Mouse (Mus musculus): ENCODE data around the gene Il16. TPM values are rescaled to one million over a fixed set of nuclear protein-coding genes. Genes with fewer than 3 reads are reported as not detected.

The Il16 gene
- polyA plus RNA-seq, 1 experiment from 2014 or later: 7.6 TPM

DNA sequence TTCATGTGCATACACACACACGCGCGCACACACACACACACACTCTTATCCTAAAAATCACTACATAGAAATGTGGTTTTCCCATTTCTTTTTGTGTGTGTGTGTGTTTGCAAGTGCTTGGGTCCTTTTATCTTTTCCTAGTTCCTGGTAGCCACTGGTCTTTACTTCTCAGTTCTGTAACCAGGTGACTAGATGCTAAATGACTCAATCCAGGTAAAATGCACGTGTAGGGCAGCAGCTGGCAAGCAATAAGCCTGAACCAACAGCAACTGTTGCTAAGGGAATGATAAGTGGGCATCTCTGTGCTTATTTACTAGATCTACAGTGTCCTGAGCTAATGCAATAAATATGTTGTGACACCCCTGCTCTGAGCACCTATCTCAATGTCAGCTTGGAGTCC, 118.2 kb downstream of the Il16 start:
- WGBS: 87% methylated on average over 4 of the region's 4 CpGs
- no peaks in the 10 kb centered on the region for H3K9me3 ChIP-seq (replicated peaks)
- no peak overlapping the region for H3K27ac ChIP-seq (replicated peaks)
- no peaks in the 10 kb centered on the region for H3K27me3 ChIP-seq
- no peak overlapping the region for H3K4me3 ChIP-seq (replicated peaks)
- ATAC-seq (ENCODE audit: insufficient number of reproducible peaks, low FRiP score, low TSS enrichment, low read depth): no peak
- H3K9ac ChIP-seq: no peak overlapping the region
- no peaks in the 10 kb centered on the region for H3K36me3 ChIP-seq
- peaks cover 6% of the 10 kb centered on the region for H3K4me1 ChIP-seq
- H3K4me2 ChIP-seq (replicated peaks): no peak overlapping the region

- no peak for ATAC-seq (ENCODE audit: insufficient number of reproducible peaks, low FRiP score, low TSS enrichment, low read depth)
- WGBS: 84% methylated on average over 8 of the region's 8 CpGs
- no peak overlapping the region for H3K9ac ChIP-seq
- H3K36me3 ChIP-seq: no peaks in the 10 kb centered on the region
- no peak overlapping the region for H3K27ac ChIP-seq (replicated peaks)
- no peaks in the 10 kb centered on the region for H3K27me3 ChIP-seq
- H3K4me2 ChIP-seq (replicated peaks): no peak overlapping the region
- peaks cover 6% of the 10 kb centered on the region for H3K4me1 ChIP-seq
- no peaks in the 10 kb centered on the region for H3K9me3 ChIP-seq (replicated peaks)
- H3K4me3 ChIP-seq (replicated peaks): no peak overlapping the region
Measured at GRCm38 (mm10) chr7:83626557-83627257, 118.8 kb downstream of the Il16 start.

- Histone ChIP-seq H3K36me3 (no peaks in the 10 kb centered on the region), H3K4me1 (no peaks in the 10 kb centered on the region), H3K27me3 (no peaks in the 10 kb centered on the region), H3K9me3 (replicated peaks) (no peaks in the 10 kb centered on the region), H3K4me2 (replicated peaks) (no peak overlapping the region), H3K4me3 (replicated peaks) (no peak overlapping the region), H3K9ac (no peak overlapping the region), H3K27ac (replicated peaks) (no peak overlapping the region)
- ATAC-seq (ENCODE audit: insufficient number of reproducible peaks, low FRiP score, low TSS enrichment, low read depth): no peak
- WGBS: 72% methylated on average over 1 of the region's 1 CpGs
Measured at GRCm38 (mm10) chr7:83624065-83624464, 121.5 kb downstream of the Il16 start.

DNA sequence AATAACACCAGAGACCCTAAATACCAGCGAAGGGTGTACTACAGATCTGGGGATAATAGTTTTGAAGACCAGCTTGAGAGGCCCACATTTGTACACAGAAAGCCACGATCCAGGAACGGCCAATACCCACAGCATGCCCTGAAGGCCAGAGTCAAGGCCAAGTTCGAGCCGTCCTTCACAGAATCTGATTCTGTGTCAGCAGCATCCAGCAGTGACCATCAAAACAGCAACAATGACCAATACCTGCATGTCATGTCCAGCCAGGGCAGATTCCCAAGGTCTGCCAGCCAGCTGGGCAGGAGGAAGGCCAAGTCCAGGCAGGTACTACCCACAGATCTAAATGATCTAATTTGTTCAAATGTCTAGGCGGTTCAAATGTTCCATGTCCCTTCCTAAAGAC, 122.9 kb downstream of the Il16 start:
- 85% methylated on average over 6 of the region's 6 CpGs for WGBS
- Histone ChIP-seq H3K27ac (replicated peaks) (no peak overlapping the region), H3K4me1 (no peaks in the 10 kb centered on the region), H3K27me3 (no peaks in the 10 kb centered on the region), H3K4me2 (replicated peaks) (no peak overlapping the region), H3K9ac (no peak overlapping the region), H3K36me3 (no peaks in the 10 kb centered on the region), H3K9me3 (replicated peaks) (no peaks in the 10 kb centered on the region), H3K4me3 (replicated peaks) (no peak overlapping the region)
- no peak for ATAC-seq (ENCODE audit: insufficient number of reproducible peaks, low FRiP score, low TSS enrichment, low read depth)

DNA sequence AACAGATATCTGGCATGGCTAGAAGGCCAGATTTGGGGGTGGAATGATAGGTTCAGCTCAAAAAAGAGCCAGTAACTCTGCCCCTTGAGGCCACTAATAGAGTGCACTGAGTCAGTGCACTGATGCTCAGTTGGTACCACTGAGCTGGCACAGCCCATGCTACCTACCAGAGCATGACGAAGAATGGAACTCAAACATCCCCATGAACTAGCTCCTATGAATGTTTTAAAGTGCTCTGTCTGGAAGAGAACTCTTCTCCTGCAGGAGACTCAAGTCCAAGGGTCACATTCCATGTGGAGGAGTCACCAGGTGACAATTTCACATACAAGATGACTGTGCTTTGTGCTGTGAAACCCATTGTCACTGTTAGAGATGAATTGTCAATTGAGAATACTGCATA, 126.8 kb downstream of the Il16 start:
- Histone ChIP-seq H3K9me3 (replicated peaks) (no peaks in the 10 kb centered on the region), H3K27me3 (no peaks in the 10 kb centered on the region), H3K4me1 (no peaks in the 10 kb centered on the region), H3K36me3 (no peaks in the 10 kb centered on the region), H3K9ac (no peak overlapping the region), H3K4me3 (replicated peaks) (no peak overlapping the region), H3K27ac (replicated peaks) (no peak overlapping the region), H3K4me2 (replicated peaks) (no peak overlapping the region)
- 87% methylated on average over 1 of the region's 1 CpGs for WGBS
- no peak for ATAC-seq (ENCODE audit: insufficient number of reproducible peaks, low FRiP score, low TSS enrichment, low read depth)

GRCm38 (mm10) chr7:83616268-83616667, 129.3 kb downstream of the Il16 start:
- 85% methylated on average over 3 of the region's 3 CpGs for WGBS
- Histone ChIP-seq H3K9me3 (replicated peaks) (no peaks in the 10 kb centered on the region), H3K4me2 (replicated peaks) (no peak overlapping the region), H3K27ac (replicated peaks) (no peak overlapping the region), H3K4me3 (replicated peaks) (no peak overlapping the region), H3K9ac (no peak overlapping the region), H3K36me3 (no peaks in the 10 kb centered on the region), H3K4me1 (no peaks in the 10 kb centered on the region), H3K27me3 (no peaks in the 10 kb centered on the region)
- no peak for ATAC-seq (ENCODE audit: insufficient number of reproducible peaks, low FRiP score, low TSS enrichment, low read depth)

DNA sequence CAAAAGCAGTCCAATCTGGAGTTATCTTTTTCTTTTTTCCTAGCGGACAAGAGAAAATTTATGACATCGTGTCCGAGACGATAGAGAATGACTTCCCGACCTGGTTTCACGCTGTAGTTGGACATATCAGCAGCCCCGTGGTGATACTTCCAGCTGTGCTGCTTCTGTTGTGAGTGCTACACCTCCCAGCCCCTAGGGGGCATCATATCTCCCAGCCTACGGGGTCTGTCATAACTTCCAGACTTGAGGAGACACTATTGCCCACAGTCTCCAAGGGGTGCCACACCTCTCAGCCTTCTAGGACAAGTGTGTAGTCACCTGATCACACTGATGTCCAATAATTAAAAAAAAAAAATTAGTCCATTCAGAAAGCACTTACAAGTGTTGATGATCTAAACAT, 129.7 kb downstream of the Il16 start:
- Histone ChIP-seq H3K4me1 (no peaks in the 10 kb centered on the region), H3K9ac (no peak overlapping the region), H3K36me3 (no peaks in the 10 kb centered on the region), H3K4me2 (replicated peaks) (no peak overlapping the region), H3K9me3 (replicated peaks) (no peaks in the 10 kb centered on the region), H3K27ac (replicated peaks) (no peak overlapping the region), H3K4me3 (replicated peaks) (no peak overlapping the region), H3K27me3 (no peaks in the 10 kb centered on the region)
- no peak for ATAC-seq (ENCODE audit: insufficient number of reproducible peaks, low FRiP score, low TSS enrichment, low read depth)
- WGBS: 90% methylated on average over 8 of the region's 8 CpGs

- Histone ChIP-seq H3K4me1 (no peaks in the 10 kb centered on the region), H3K27me3 (no peaks in the 10 kb centered on the region), H3K4me3 (replicated peaks) (no peak overlapping the region), H3K9me3 (replicated peaks) (no peaks in the 10 kb centered on the region), H3K4me2 (replicated peaks) (no peak overlapping the region), H3K9ac (no peak overlapping the region), H3K36me3 (no peaks in the 10 kb centered on the region), H3K27ac (replicated peaks) (no peak overlapping the region)
- 93% methylated on average over 3 of the region's 3 CpGs for WGBS
- no peak for ATAC-seq (ENCODE audit: insufficient number of reproducible peaks, low FRiP score, low TSS enrichment, low read depth)
Measured at GRCm38 (mm10) chr7:83615272-83615671, 130.3 kb downstream of the Il16 start.

- no peak overlapping the region for H3K4me2 ChIP-seq (replicated peaks)
- no peaks in the 10 kb centered on the region for H3K4me1 ChIP-seq
- H3K27me3 ChIP-seq: no peaks in the 10 kb centered on the region
- no peak overlapping the region for H3K9ac ChIP-seq
- 83% methylated on average over 1 of the region's 1 CpGs for WGBS
- H3K27ac ChIP-seq (replicated peaks): no peak overlapping the region
- no peak for ATAC-seq (ENCODE audit: insufficient number of reproducible peaks, low FRiP score, low TSS enrichment, low read depth)
- H3K36me3 ChIP-seq: no peaks in the 10 kb centered on the region
- no peaks in the 10 kb centered on the region for H3K9me3 ChIP-seq (replicated peaks)
- H3K4me3 ChIP-seq (replicated peaks): no peak overlapping the region
Measured at GRCm38 (mm10) chr7:83611886-83612285, 133.6 kb downstream of the Il16 start.

DNA sequence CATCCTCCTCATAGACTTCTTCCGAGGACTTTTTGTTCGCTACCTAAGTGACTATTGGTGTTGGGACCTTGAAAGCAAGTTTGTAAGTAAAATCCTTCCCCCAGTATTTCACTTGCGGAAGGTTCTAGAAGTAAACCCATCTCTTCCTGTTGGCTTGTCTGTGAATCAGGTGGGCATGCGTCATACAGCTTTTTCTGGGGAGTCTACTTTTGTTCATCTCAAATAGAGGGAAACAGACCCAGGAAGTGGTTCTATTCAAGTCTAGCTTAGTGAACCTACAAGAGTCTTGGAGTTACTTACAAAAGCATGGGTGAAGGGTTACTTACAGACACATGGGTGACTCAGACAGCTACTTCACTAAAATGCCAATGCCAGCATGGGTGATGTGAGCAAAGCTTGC, 135.6 kb downstream of the Il16 start:
- no peak overlapping the region for H3K4me2 ChIP-seq (replicated peaks)
- H3K27ac ChIP-seq (replicated peaks): no peak overlapping the region
- H3K36me3 ChIP-seq: no peaks in the 10 kb centered on the region
- H3K9ac ChIP-seq: no peak overlapping the region
- ATAC-seq (ENCODE audit: insufficient number of reproducible peaks, low FRiP score, low TSS enrichment, low read depth): no peak
- WGBS: 94% methylated on average over 4 of the region's 4 CpGs
- 0 out of 2 replicates have a peak, but pooled peaks cover 3% of the 10 kb centered on the region for H3K4me1 ChIP-seq
- no peaks in the 10 kb centered on the region for H3K9me3 ChIP-seq (replicated peaks)
- no peaks in the 10 kb centered on the region for H3K27me3 ChIP-seq
- no peak overlapping the region for H3K4me3 ChIP-seq (replicated peaks)

- no peaks in the 10 kb centered on the region for H3K36me3 ChIP-seq
- H3K9ac ChIP-seq: no peak overlapping the region
- H3K4me1 ChIP-seq: 0 out of 2 replicates have a peak, but pooled peaks cover 11% of the 10 kb centered on the region
- no peaks in the 10 kb centered on the region for H3K9me3 ChIP-seq (replicated peaks)
- no peak for ATAC-seq (ENCODE audit: insufficient number of reproducible peaks, low FRiP score, low TSS enrichment, low read depth)
- H3K27ac ChIP-seq (replicated peaks): no peak overlapping the region
- 100% methylated on average over 2 of the region's 2 CpGs for WGBS
- no peaks in the 10 kb centered on the region for H3K27me3 ChIP-seq
- H3K4me2 ChIP-seq (replicated peaks): no peak overlapping the region
- H3K4me3 ChIP-seq (replicated peaks): no peak overlapping the region
Measured at GRCm38 (mm10) chr7:83606796-83607195, 138.7 kb downstream of the Il16 start.
